Mouse (Mus musculus): Measurements from ENCODE around the gene U2surp. TPM values are rescaled to one million over a fixed set of nuclear protein-coding genes. Genes with fewer than 3 reads are reported as not detected.

Gene U2surp
- polyA plus RNA-seq (2012; rRNA removed), result 33.3 and 35.8 TPM in 2 replicates

DNA sequence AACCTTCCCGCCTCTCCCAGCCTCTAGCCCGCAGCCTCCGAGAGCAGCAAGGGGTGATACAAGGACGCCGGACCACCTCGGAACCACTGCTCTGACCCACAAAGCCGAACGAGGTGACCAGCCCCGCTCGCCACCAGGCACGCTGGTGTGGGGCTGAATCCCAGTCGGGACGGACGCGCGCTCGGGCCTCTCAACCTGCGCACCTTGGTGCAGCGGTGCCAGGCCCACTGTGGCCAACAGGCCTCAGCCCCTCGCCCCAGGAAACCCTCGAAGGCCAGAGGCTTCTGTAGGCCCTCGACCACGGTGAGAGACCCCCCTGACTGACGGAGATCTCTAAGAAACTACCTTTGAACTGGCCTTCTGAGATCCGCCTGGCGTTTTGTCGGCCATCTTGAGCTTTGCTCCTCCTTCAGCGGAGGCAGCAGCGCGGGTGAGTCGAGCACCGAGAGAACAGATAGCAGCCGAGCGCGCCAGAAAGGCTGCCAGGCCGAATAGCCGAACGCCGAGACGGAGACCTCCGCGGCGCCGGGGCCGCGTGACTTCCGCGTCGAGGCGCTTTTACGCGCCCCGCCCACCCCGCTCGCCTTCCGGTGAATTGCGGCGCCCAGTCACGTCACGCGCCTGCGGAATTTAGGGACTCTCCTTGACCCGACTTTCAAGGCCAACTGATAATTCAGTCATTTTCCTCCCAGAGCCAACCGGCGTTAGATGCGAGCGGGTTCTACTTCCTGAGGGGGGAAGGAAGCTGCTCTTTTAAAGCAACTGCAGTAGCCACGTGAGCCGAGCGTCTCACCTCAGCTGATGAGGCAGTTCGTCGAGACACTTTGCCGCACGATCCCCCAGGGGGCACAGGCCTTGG is at the start of gene U2surp:
Gene U2surp (minus strand): TSS at position 525 of the 859 bp plus-strand sequence.

DNA sequence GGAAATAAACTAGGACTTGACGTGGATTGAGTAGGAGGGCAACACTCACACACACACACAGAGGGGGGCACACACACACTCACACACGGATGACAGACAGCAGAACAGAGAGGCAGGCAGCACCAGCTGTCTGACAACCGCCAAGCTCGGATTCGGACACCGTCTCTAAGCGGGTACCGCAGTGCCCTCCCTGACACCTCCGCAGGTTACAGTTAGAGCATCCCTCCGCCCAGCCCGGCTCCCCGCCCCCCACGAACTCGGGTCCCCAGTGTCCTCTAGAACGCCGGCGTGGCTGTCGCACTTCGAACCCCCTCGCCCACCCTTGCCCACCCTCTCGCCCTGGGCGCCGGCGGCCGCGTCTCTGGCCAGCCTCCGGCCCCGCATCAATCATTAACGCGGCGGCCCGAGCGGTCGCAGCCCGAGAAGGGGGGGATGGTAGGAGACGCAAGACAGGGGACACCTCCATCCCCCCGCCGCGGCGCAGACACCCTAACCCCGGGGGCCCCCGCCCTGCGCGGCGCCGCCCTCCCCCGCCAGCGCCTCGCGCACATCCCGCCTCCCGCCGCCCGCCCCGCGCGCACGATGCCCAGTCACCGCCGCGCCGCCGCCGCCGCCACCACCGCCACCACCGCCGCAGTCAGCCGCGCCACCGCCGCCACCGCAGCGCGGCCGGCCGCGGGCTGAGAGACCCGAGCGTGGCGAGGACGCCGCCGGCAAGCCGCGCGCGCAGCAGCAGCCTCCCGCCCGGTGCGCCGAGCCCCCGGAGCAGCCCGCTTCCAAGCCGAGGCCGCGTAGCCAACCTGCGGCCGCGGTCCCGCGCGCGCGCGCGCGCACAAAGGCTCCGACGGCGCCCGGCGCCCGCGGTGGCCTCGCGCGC is 47.5 kb upstream of the U2surp start, which contains the start of gene Paqr9:
Gene Paqr9 (plus strand): TSS at position 599 of the 877 bp plus-strand sequence.

Other genes starting within 250 kb of the U2surp start
- gene Chst2, start 105.3 kb downstream of the U2surp start, polyA plus RNA-seq (2012; rRNA removed), result 12.1 and 12.9 TPM in 2 replicates
- 13.8 and 13.9 TPM in 2 replicates for gene Paqr9, start 47.7 kb upstream of the U2surp start, polyA plus RNA-seq (2012; rRNA removed)
- gene Pcolce2, start 125.6 kb upstream of the U2surp start, polyA plus RNA-seq (2012; rRNA removed), result 0.24 and 0.40 TPM in 2 replicates
- gene Trpc1, start 238.4 kb upstream of the U2surp start, polyA plus RNA-seq (2012; rRNA removed), result 12.9 and 13.6 TPM in 2 replicates

Data from central nervous system, embryonic 18 days (tissue).